Mouse (Mus musculus) hematopoietic stem cell, adult 5-6 weeks (primary cell): Measurements from ENCODE around the gene Zfp318. TPM values are rescaled to one million over a fixed set of nuclear protein-coding genes. Genes with fewer than 3 reads are reported as not detected.

Source experiments
- total RNA-seq: library from RNA; stranded (forward); fragments of 172-1452, 232-1000 nt; gene quantifications from 2 replicates; pipeline ENCODE4 v1.2.3, GENCODE M21; 2017

Gene Zfp318
- total RNA-seq, 1 experiment from 2014 or later: 64.6 TPM

Other genes with a start within 250 kb of the Zfp318 start
- 2.1 and 2.7 TPM in 2 replicates for gene Rsph9, start 239.5 kb upstream of the Zfp318 start, total RNA-seq
- gene Mad2l1bp, start 230.2 kb upstream of the Zfp318 start, total RNA-seq: 0.60 and 8.4 TPM in 2 replicates
- 68.1 and 72.0 TPM in 2 replicates for gene Gtpbp2, start 222.7 kb upstream of the Zfp318 start, total RNA-seq
- 18.2 and 24.1 TPM in 2 replicates for gene Polh, start 181.1 kb upstream of the Zfp318 start, total RNA-seq
- gene Xpo5, start 180.9 kb upstream of the Zfp318 start, total RNA-seq: 52.8 and 57.3 TPM in 2 replicates
- gene Polr1c, start 135.7 kb upstream of the Zfp318 start, total RNA-seq: 39.4 and 54.0 TPM in 2 replicates
- gene Yipf3, start 135.7 kb upstream of the Zfp318 start, total RNA-seq: 29.2 and 56.5 TPM in 2 replicates
- gene Lrrc73, start 130.2 kb upstream of the Zfp318 start, total RNA-seq: 0.25 TPM in 1 of 2 replicates, not detected in the other
- gene Tjap1, start 100.7 kb upstream of the Zfp318 start, total RNA-seq: 9.6 and 30.5 TPM in 2 replicates
- gene Dlk2, start 86.3 kb upstream of the Zfp318 start, total RNA-seq: not detected in 2 replicates
- gene Abcc10, start 55.4 kb upstream of the Zfp318 start, total RNA-seq: 1.3 and 2.2 TPM in 2 replicates
- gene Crip3, start 45.2 kb downstream of the Zfp318 start, total RNA-seq: not detected in 2 replicates
- gene Slc22a7, start 54.7 kb downstream of the Zfp318 start, total RNA-seq: not detected in 2 replicates
- gene Ttbk1, start 103.9 kb downstream of the Zfp318 start, total RNA-seq: 0.05 and 0.69 TPM in 2 replicates
- 11.1 and 21.0 TPM in 2 replicates for gene Dnph1, start 113.0 kb downstream of the Zfp318 start, total RNA-seq
- gene Cul9, start 162.7 kb downstream of the Zfp318 start, total RNA-seq: 32.9 and 33.6 TPM in 2 replicates
- 28.3 and 30.8 TPM in 2 replicates for gene Srf, start 172.4 kb downstream of the Zfp318 start, total RNA-seq
- gene Ptk7, start 245.8 kb downstream of the Zfp318 start, total RNA-seq: 7.2 and 15.6 TPM in 2 replicates